Mouse (Mus musculus): ENCODE data around the gene Nedd4. TPM values are rescaled to one million over a fixed set of nuclear protein-coding genes. Genes with fewer than 3 reads are reported as not detected.

Nedd4 gene
- total RNA-seq, 2 experiments from 2014 or later = 610 to 637 TPM

- DNase-seq = peak; percentile 56
Measured at GRCm38 (mm10) chr9:72797136-72797621, 135.0 kb downstream of the Nedd4 start.

Other genes starting within 250 kb of the Nedd4 start
- gene Mns1, start 224.3 kb upstream of the Nedd4 start, total RNA-seq (2021) = 1 to 10 TPM; 2.6 to 3.6 TPM
- 1 to 10 TPM; 4.3 to 6.2 TPM for gene Tex9, start 170.1 kb upstream of the Nedd4 start, total RNA-seq (2021)
- gene Rfx7, start 130.1 kb upstream of the Nedd4 start, total RNA-seq (2021) = 10 to 100 TPM; 18.1 to 18.9 TPM
- gene Prtg, start 144.5 kb downstream of the Nedd4 start, total RNA-seq (2021) = under 1 TPM; 0.36 to 0.57 TPM

Data from heart, postnatal 4 days (tissue).